In genomic region chr15:31238611-31239010, GRCm38 (mm10) we compare ENCODE assay signal across 11 mouse cellular contexts.
"Had no signal": no experiment of that assay in that cellular context is flagged by ENCODE, and none has a peak within 500 bp of the region (broad histone marks: within the 10 kb centered on the region; RNA-seq: fewer than 3 reads in every experiment).

No protein-coding gene starts in this region.

- H3K4me2 ChIP-seq: limb, embryonic 15.5 days; midbrain, embryonic 13.5 days; neural tube, embryonic 15.5 days had no signal

- H3K4me1 ChIP-seq: limb, embryonic 15.5 days; midbrain, embryonic 13.5 days; neural tube, embryonic 15.5 days had no signal

- H3K36me3 ChIP-seq: midbrain, embryonic 13.5 days had no signal

- H3K9me3 ChIP-seq: limb, embryonic 15.5 days; midbrain, embryonic 13.5 days; neural tube, embryonic 15.5 days had no signal

- H3K9ac ChIP-seq: limb, embryonic 15.5 days; midbrain, embryonic 13.5 days; neural tube, embryonic 15.5 days had no signal

- H3K4me3 ChIP-seq: limb, embryonic 15.5 days; midbrain, embryonic 13.5 days; neural tube, embryonic 15.5 days had no signal

- H3K27me3 ChIP-seq: limb, embryonic 15.5 days; midbrain, embryonic 13.5 days; neural tube, embryonic 15.5 days had no signal

- H3K27ac ChIP-seq: limb, embryonic 15.5 days; midbrain, embryonic 13.5 days; neural tube, embryonic 15.5 days had no signal

- DNase-seq: kidney, adult 18-20 months; kidney, postnatal 10 days; lung, adult 2 months; lung, postnatal 36 days; right cerebral cortex, adult 18-20 months; right cerebral cortex, postnatal 25 days; thymus, postnatal 36 days had no signal

- ATAC-seq: lung, postnatal 0 days; midbrain, embryonic 13.5 days had no signal
